ENCODE assay signal across 27 mouse cellular contexts in the genomic region with DNA sequence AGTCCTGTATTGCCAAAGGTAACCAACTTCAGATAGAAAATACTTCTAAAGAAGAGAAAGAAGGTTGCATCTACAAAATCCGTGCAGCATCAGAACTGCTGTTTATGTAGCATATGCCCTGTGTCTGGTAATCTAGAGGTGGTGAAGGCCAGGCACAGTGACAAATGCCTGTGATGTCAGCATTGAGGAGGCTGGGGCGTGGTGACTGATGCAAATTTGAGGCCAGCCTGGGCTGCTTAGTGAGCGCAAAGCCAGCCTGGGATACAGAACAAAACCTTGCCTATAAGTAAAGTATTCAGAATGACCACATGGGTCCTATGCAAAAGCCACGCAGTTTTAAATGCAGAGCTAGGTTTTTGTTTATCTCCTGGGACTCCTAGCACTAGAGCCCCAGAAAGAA.
DNase-seq lines count a peak whose midpoint lies in the region; ATAC-seq and TF ChIP-seq lines count a peak whose summit lies in the region.
"Had no signal": no experiment of that assay in that cellular context is flagged by ENCODE, and none has a peak within 500 bp of the region (broad histone marks: within the 10 kb centered on the region; RNA-seq: fewer than 3 reads in every experiment).

No protein-coding gene starts in this region.

- H3K4me1 ChIP-seq in heart, postnatal 0 days (ENCODE audit: control insufficient read depth, insufficient read depth), result peaks cover 9% of the 10 kb centered on the region; the same call in 1 of the 2 replicates
- peaks cover 2% of the 10 kb centered on the region; the same call in 1 of the 2 replicates for H3K4me1 ChIP-seq in heart, adult 2 months (ENCODE audit: control insufficient read depth, insufficient read depth, low read length)
- H3K4me1 ChIP-seq in ES-Bruce4 (ENCODE audit: control insufficient read depth, insufficient read depth, low read length), result peaks cover 17% of the 10 kb centered on the region
- H3K4me1 ChIP-seq: hindbrain, embryonic 12.5 days; kidney, embryonic 15.5 days had no signal

- H3K36me3 ChIP-seq in heart, postnatal 0 days (replicated peaks; ENCODE audit: control insufficient read depth, insufficient read depth, low read length), result no peaks in the 10 kb centered on the region
- peaks cover 5% of the 10 kb centered on the region for H3K36me3 ChIP-seq in heart, adult 2 months (ENCODE audit: control insufficient read depth, insufficient read depth, low read length)
- no peaks in the 10 kb centered on the region for H3K36me3 ChIP-seq in ES-Bruce4 (ENCODE audit: control insufficient read depth, insufficient read depth, low read length, poor library complexity, severe bottlenecking)
- H3K36me3 ChIP-seq: G1E; hindbrain, embryonic 12.5 days; hindbrain, embryonic 15.5 days had no signal

- no peaks in the 10 kb centered on the region for H3K27me3 ChIP-seq in heart, postnatal 0 days (ENCODE audit: control insufficient read depth, insufficient read depth, low read length)
- no peaks in the 10 kb centered on the region for H3K27me3 ChIP-seq in heart, adult 2 months (ENCODE audit: control insufficient read depth, insufficient read depth, low read length)
- H3K27me3 ChIP-seq in ES-Bruce4 (ENCODE audit: control insufficient read depth, insufficient read depth, low read length, poor library complexity, severe bottlenecking), result no peaks in the 10 kb centered on the region
- H3K27me3 ChIP-seq: embryonic facial prominence, embryonic 12.5 days; embryonic facial prominence, embryonic 15.5 days; hindbrain, embryonic 12.5 days; hindbrain, embryonic 15.5 days; kidney, embryonic 15.5 days; Patski had no signal

- peak; percentile 24 for DNase-seq in adrenal gland, adult 8-10 months
- no peak for DNase-seq in adrenal gland, postnatal 14 days
- no peak for DNase-seq in heart, postnatal 0 days (ENCODE audit: low spot score)
- DNase-seq in heart, adult 2 months, result no peak
- peak; percentile 76 for DNase-seq in ZHBTc4 (ENCODE audit: low read depth, low spot score)
- DNase-seq in heart, postnatal 14 days, result no peak
- no peak for DNase-seq in heart, postnatal 4 days
- DNase-seq: B cell, adult 2 months; cerebellum, adult 18-20 months; cerebellum, adult 9-10 months; cerebellum, postnatal 25 days; forebrain, postnatal 0 days; gastrocnemius, postnatal 36 days; heart, postnatal 10 days; kidney, adult 8-10 months had no signal

- TF ChIP-seq POLR2A in heart, adult 2 months (IDR thresholded peaks at IDR 0.05; ENCODE audit: insufficient read depth, low read depth, low read length), result no peak
- TF ChIP-seq POLR2A in ES-Bruce4 (IDR thresholded peaks at IDR 0.05; ENCODE audit: insufficient read depth, low read length), result no peak

- no peak for ATAC-seq in heart, postnatal 0 days (ENCODE audit: insufficient read depth, low read depth)
- ATAC-seq: activated CD4-positive, CD25-positive, alpha-beta regulatory T cell, adult 4 months; forebrain, embryonic 14.5 days; forebrain, postnatal 0 days; intestine, postnatal 0 days; Patski had no signal

- H3K9me3 ChIP-seq in heart, postnatal 0 days (replicated peaks; ENCODE audit: control insufficient read depth, low read length), result no peaks in the 10 kb centered on the region
- H3K9me3 ChIP-seq in ES-Bruce4 (replicated peaks; ENCODE audit: control insufficient read depth, insufficient read depth, low read length, poor library complexity, severe bottlenecking), result no peaks in the 10 kb centered on the region
- H3K9me3 ChIP-seq: embryonic facial prominence, embryonic 12.5 days; embryonic facial prominence, embryonic 15.5 days; hindbrain, embryonic 12.5 days; hindbrain, embryonic 15.5 days; kidney, embryonic 15.5 days had no signal

- 66% methylated on average over 4 of the region's 4 CpGs for WGBS in heart, postnatal 0 days
- WGBS in heart, adult 2 months, result 83% methylated on average over 4 of the region's 4 CpGs

- peak overlapping the region; percentile 78; the same call in 1 of the 2 replicates for H3K27ac ChIP-seq in heart, postnatal 0 days (ENCODE audit: low read depth)
- no peak overlapping the region for H3K27ac ChIP-seq in heart, adult 2 months
- H3K27ac ChIP-seq in ES-Bruce4 (ENCODE audit: insufficient read depth, low read length), result peak overlapping the region; percentile 68
- H3K27ac ChIP-seq: embryonic facial prominence, embryonic 12.5 days; embryonic facial prominence, embryonic 15.5 days; hindbrain, embryonic 12.5 days; hindbrain, embryonic 15.5 days; kidney, embryonic 15.5 days had no signal

- no peak overlapping the region for H3K4me2 ChIP-seq in heart, postnatal 0 days (ENCODE audit: low read depth, low read length)
- H3K4me2 ChIP-seq: embryonic facial prominence, embryonic 12.5 days; embryonic facial prominence, embryonic 15.5 days; heart, embryonic 11.5 days; hindbrain, embryonic 12.5 days; hindbrain, embryonic 15.5 days; kidney, embryonic 15.5 days had no signal

- no peaks in the 10 kb centered on the region for H3K79me2 ChIP-seq in heart, adult 2 months (replicated peaks; ENCODE audit: control insufficient read depth, insufficient read depth, low read length)

- intact Hi-C loops in heart, adult 2 months (cut with DNase I), result no loop called here
- intact Hi-C loops in heart, postnatal 14 days (cut with DNase I), result no loop called here

- TF ChIP-seq CTCF in heart, postnatal 0 days (IDR thresholded peaks at IDR 0.05; ENCODE audit: low read depth), result no peak
- TF ChIP-seq CTCF in heart, adult 2 months (IDR thresholded peaks at IDR 0.05), result no peak
- TF ChIP-seq CTCF in ES-Bruce4 (IDR thresholded peaks at IDR 0.05; ENCODE audit: low read depth, low read length), result no peak

- H3K4me3 ChIP-seq in heart, postnatal 0 days (ENCODE audit: low read depth, low read length), result no peak overlapping the region
- no peak overlapping the region for H3K4me3 ChIP-seq in heart, adult 2 months
- no peak overlapping the region for H3K4me3 ChIP-seq in ES-Bruce4 (ENCODE audit: low read depth, low read length)
- H3K4me3 ChIP-seq: embryonic facial prominence, embryonic 12.5 days; embryonic facial prominence, embryonic 15.5 days; hindbrain, embryonic 12.5 days; hindbrain, embryonic 15.5 days; kidney, embryonic 15.5 days had no signal

- no peak for TF ChIP-seq EP300 in heart, postnatal 0 days (IDR thresholded peaks at IDR 0.05; ENCODE audit: low read depth)
- no peak for TF ChIP-seq EP300 in heart, adult 2 months (IDR thresholded peaks at IDR 0.05; ENCODE audit: insufficient read depth, low read depth, low read length)
- TF ChIP-seq EP300 in ES-Bruce4 (IDR thresholded peaks at IDR 0.05; ENCODE audit: insufficient read depth, low read depth, low read length), result no peak

- H3K9ac ChIP-seq in heart, postnatal 0 days (replicated peaks; ENCODE audit: low read depth, low read length), result no peak overlapping the region
- H3K9ac ChIP-seq in heart, adult 2 months (ENCODE audit: low read depth, low read length), result no peak overlapping the region
- H3K9ac ChIP-seq in ES-Bruce4 (ENCODE audit: low read depth, poor library complexity, severe bottlenecking), result no peak overlapping the region
- H3K9ac ChIP-seq: embryonic facial prominence, embryonic 12.5 days; embryonic facial prominence, embryonic 15.5 days; forebrain, postnatal 0 days; hindbrain, embryonic 12.5 days; hindbrain, embryonic 15.5 days; kidney, embryonic 15.5 days had no signal

Comparison
In these comparisons a context has a peak if more than half of its experiments do, and no peak if none do; other contexts are left out.
1. DNase-seq: peak in adrenal gland, adult 8-10 months (single experiment) and ZHBTc4 (single experiment); none in adrenal gland, postnatal 14 days (single experiment), heart, postnatal 0 days (single experiment), heart, adult 2 months (0 of 2), heart, postnatal 14 days (0 of 2) and heart, postnatal 4 days (single experiment).